Mouse (Mus musculus): Measurements from ENCODE around the gene Gm7075. TPM values are rescaled to one million over a fixed set of nuclear protein-coding genes. Genes with fewer than 3 reads are reported as not detected.
"Not testable (repeated sequence)": the region's sequence is repeated elsewhere in the genome, so short reads cannot be mapped to it uniquely, and the experiment has no call there.

Gene Gm7075
- polyA plus RNA-seq, 1 experiment from 2014 or later, result not detected

- H3K4me1 ChIP-seq (replicated peaks; ENCODE audit: control insufficient read depth, insufficient read depth), result 0 out of 2 replicates have a peak, but pooled peaks cover 2% of the 10 kb centered on the region
- H3K27ac ChIP-seq (replicated peaks), result peak overlapping the region; percentile 58; the same call in 1 of the 2 replicates
- WGBS, result under 1% methylated on average over 19 of the region's 19 CpGs
- no peaks in the 10 kb centered on the region for H3K9me3 ChIP-seq (ENCODE audit: control insufficient read depth, low read length)
- H3K4me2 ChIP-seq (replicated peaks; ENCODE audit: low read depth), result peak overlapping the region; percentile 69
- H3K4me3 ChIP-seq (ENCODE audit: low read depth, low read length), result peak overlapping the region; percentile 58
- peak; percentile 74 for ATAC-seq (ENCODE audit: low FRiP score, low TSS enrichment)
- H3K36me3 ChIP-seq (ENCODE audit: control insufficient read depth, insufficient read depth, low read length), result no peaks in the 10 kb centered on the region
- no peaks in the 10 kb centered on the region for H3K27me3 ChIP-seq (ENCODE audit: control insufficient read depth, insufficient read depth, low read length)
- H3K9ac ChIP-seq (ENCODE audit: low read length), result peak overlapping the region; percentile 71
- TF ChIP-seq EP300 (optimal IDR thresholded peaks at IDR 0.05) (no peak), CTCF (IDR thresholded peaks at IDR 0.05; ENCODE audit: low read depth) (no peak)
- DNase-seq (ENCODE audit: low spot score), result peak; percentile 87
Observed at GRCm38 (mm10) chr10:63386444-63386843, 35.1 kb downstream of the Gm7075 start.

- not testable (repeated sequence) for ATAC-seq (ENCODE audit: low FRiP score, low TSS enrichment)
- WGBS, result 31% methylated on average over 5 of the region's 5 CpGs
Observed at GRCm38 (mm10) chr10:63385897-63386296, 35.7 kb downstream of the Gm7075 start.

GRCm38 (mm10) chr10:63382372-63383279, 39.0 kb downstream of the Gm7075 start, which contains the start of gene Dnajc12:
Gene Dnajc12, plus strand, starts transcription at chr10:63382443.
- 0 out of 2 replicates have a peak, but pooled peaks cover 2% of the 10 kb centered on the region for H3K4me1 ChIP-seq (replicated peaks; ENCODE audit: control insufficient read depth, insufficient read depth)
- ATAC-seq (ENCODE audit: low FRiP score, low TSS enrichment) (peak; percentile 96), DNase-seq (ENCODE audit: low spot score) (peak; percentile 86)
- peak within 1 kb of the TSS; percentile 64 for H3K4me3 ChIP-seq (ENCODE audit: low read depth, low read length)
- no peaks in the 10 kb centered on the region for H3K9me3 ChIP-seq (ENCODE audit: control insufficient read depth, low read length)
- WGBS, result under 1% methylated on average over 28 of the region's 28 CpGs
- H3K9ac ChIP-seq (ENCODE audit: low read length), result peak within 1 kb of the TSS; percentile 66
- TF ChIP-seq EP300 (optimal IDR thresholded peaks at IDR 0.05), result no peak
- peak; percentile 90 for TF ChIP-seq CTCF (IDR thresholded peaks at IDR 0.05; ENCODE audit: low read depth)
- H3K36me3 ChIP-seq (ENCODE audit: control insufficient read depth, insufficient read depth, low read length), result no peaks in the 10 kb centered on the region
- no peaks in the 10 kb centered on the region for H3K27me3 ChIP-seq (ENCODE audit: control insufficient read depth, insufficient read depth, low read length)
- no peak within 1 kb of the TSS for H3K27ac ChIP-seq (replicated peaks)
- peak within 1 kb of the TSS; percentile 81 for H3K4me2 ChIP-seq (replicated peaks; ENCODE audit: low read depth)

More at GRCm38 (mm10) chr10:63385897-63386296, 35.7 kb downstream of the Gm7075 start:
- H3K4me1 ChIP-seq (replicated peaks; ENCODE audit: control insufficient read depth, insufficient read depth); H3K36me3 ChIP-seq (ENCODE audit: control insufficient read depth, insufficient read depth, low read length); H3K9me3 ChIP-seq (ENCODE audit: control insufficient read depth, low read length); H3K27ac ChIP-seq (replicated peaks); H3K27me3 ChIP-seq (ENCODE audit: control insufficient read depth, insufficient read depth, low read length); H3K9ac ChIP-seq (ENCODE audit: low read length); DNase-seq (ENCODE audit: low spot score): not testable (repeated sequence)
- peak overlapping the region; percentile 58 for H3K4me3 ChIP-seq (ENCODE audit: low read depth, low read length)
- H3K4me2 ChIP-seq (replicated peaks; ENCODE audit: low read depth), result peak overlapping the region; percentile 69

- WGBS, result 5% methylated on average over 24 of the region's 24 CpGs
- DNase-seq (ENCODE audit: low spot score) (peak; percentile 18), ATAC-seq (ENCODE audit: low FRiP score, low TSS enrichment) (no peak)
- no peaks in the 10 kb centered on the region for H3K27me3 ChIP-seq (ENCODE audit: control insufficient read depth, insufficient read depth, low read length)
- no peak within 1 kb of the TSS for H3K27ac ChIP-seq (replicated peaks)
- H3K9me3 ChIP-seq (ENCODE audit: control insufficient read depth, low read length), result no peaks in the 10 kb centered on the region
- H3K4me2 ChIP-seq (replicated peaks; ENCODE audit: low read depth), result peak within 1 kb of the TSS; percentile 81
- no peaks in the 10 kb centered on the region for H3K36me3 ChIP-seq (ENCODE audit: control insufficient read depth, insufficient read depth, low read length)
- H3K9ac ChIP-seq (ENCODE audit: low read length), result peak within 1 kb of the TSS; percentile 66
- H3K4me1 ChIP-seq (replicated peaks; ENCODE audit: control insufficient read depth, insufficient read depth), result 0 out of 2 replicates have a peak, but pooled peaks cover 2% of the 10 kb centered on the region
- TF ChIP-seq EP300 (optimal IDR thresholded peaks at IDR 0.05), result no peak
- no peak for TF ChIP-seq CTCF (IDR thresholded peaks at IDR 0.05; ENCODE audit: low read depth)
- H3K4me3 ChIP-seq (ENCODE audit: low read depth, low read length), result peak within 1 kb of the TSS; percentile 64
Observed at GRCm38 (mm10) chr10:63381498-63382280, 39.9 kb downstream of the Gm7075 start, which contains the start of gene Sirt1. Gene Sirt1, minus strand, starts transcription at chr10:63381704.

GRCm38 (mm10) chr10:63378948-63379680, 42.5 kb downstream of the Gm7075 start:
- Histone ChIP-seq H3K9ac (ENCODE audit: low read length) (no peak overlapping the region), H3K4me3 (ENCODE audit: low read depth, low read length) (no peak overlapping the region), H3K4me2 (replicated peaks; ENCODE audit: low read depth) (no peak overlapping the region), H3K27me3 (ENCODE audit: control insufficient read depth, insufficient read depth, low read length) (no peaks in the 10 kb centered on the region), H3K4me1 (replicated peaks; ENCODE audit: control insufficient read depth, insufficient read depth) (0 out of 2 replicates have a peak, but pooled peaks cover 2% of the 10 kb centered on the region), H3K36me3 (ENCODE audit: control insufficient read depth, insufficient read depth, low read length) (no peaks in the 10 kb centered on the region), H3K27ac (replicated peaks) (no peak overlapping the region), H3K9me3 (ENCODE audit: control insufficient read depth, low read length) (no peaks in the 10 kb centered on the region)
- DNase-seq (ENCODE audit: low spot score) (no peak), ATAC-seq (ENCODE audit: low FRiP score, low TSS enrichment) (no peak)
- 62% methylated on average over 6 of the region's 6 CpGs for WGBS
- TF ChIP-seq CTCF (IDR thresholded peaks at IDR 0.05; ENCODE audit: low read depth) (no peak), EP300 (optimal IDR thresholded peaks at IDR 0.05) (no peak)

Measured in stomach, postnatal 0 days (tissue).